In genomic region chr4:58206115-58206945, GRCm38 (mm10) we compare ENCODE assay signal across 8 mouse cellular contexts. TPM values are rescaled to one million over a fixed set of nuclear protein-coding genes. Genes with fewer than 3 reads are reported as not detected.
DNase-seq lines count a peak whose midpoint lies in the region; ATAC-seq and TF ChIP-seq lines count a peak whose summit lies in the region.

Svep1 (minus strand) TSS chr4:58206859.

- peak; percentile 67 for ATAC-seq in embryonic facial prominence, embryonic 13.5 days (ENCODE audit: insufficient number of reproducible peaks, insufficient read depth, low FRiP score, low TSS enrichment, low read depth)
- ATAC-seq in heart, embryonic 15.5 days (replicated peaks; ENCODE audit: insufficient number of reproducible peaks, insufficient read depth, low FRiP score, low read depth) = peak; percentile 50
- peak; percentile 42; the same call in 1 of the 2 replicates for ATAC-seq in stomach, embryonic 14.5 days (ENCODE audit: insufficient number of reproducible peaks, insufficient read depth, low FRiP score, low read depth)
- no peak for ATAC-seq in megakaryocyte-erythroid progenitor cell, adult 5-6 weeks (replicated peaks; ENCODE audit: low FRiP score, low TSS enrichment, poor library complexity, severe bottlenecking)

- H3K27me3 ChIP-seq in embryonic facial prominence, embryonic 13.5 days = peaks cover 17% of the 10 kb centered on the region
- peaks cover 69% of the 10 kb centered on the region for H3K27me3 ChIP-seq in heart, embryonic 15.5 days
- H3K27me3 ChIP-seq in stomach, embryonic 14.5 days (ENCODE audit: control insufficient read depth, insufficient read depth, low read length) = no peaks in the 10 kb centered on the region

- DNase-seq in ES-E14 (ENCODE audit: low read depth, low spot score) = peak; percentile 8
- peak; percentile 27 for DNase-seq in adrenal gland, postnatal 36 days
- DNase-seq in kidney, postnatal 14 days = peak; percentile 61
- DNase-seq in lung, postnatal 36 days = peak; percentile 54

- H3K27ac ChIP-seq in ES-E14 (ENCODE audit: insufficient read depth, low read depth, low read length, poor library complexity, severe bottlenecking) = no peak within 1 kb of the TSS
- H3K27ac ChIP-seq in embryonic facial prominence, embryonic 13.5 days = peak within 1 kb of the TSS; percentile 93
- peak within 1 kb of the TSS; percentile 72 for H3K27ac ChIP-seq in heart, embryonic 15.5 days
- H3K27ac ChIP-seq in stomach, embryonic 14.5 days (ENCODE audit: low read length) = peak within 1 kb of the TSS; percentile 59; the same call in 1 of the 2 replicates

- in situ Hi-C loops in ES-E14 (cut with MboI; ENCODE audit: low sequenced_read_pairs in 2 of 2, unreplicated experiment in 2 of 2) = no loop called here

- peak within 1 kb of the TSS; percentile 88 for H3K4me2 ChIP-seq in embryonic facial prominence, embryonic 13.5 days
- H3K4me2 ChIP-seq in heart, embryonic 15.5 days = peak within 1 kb of the TSS; percentile 96
- H3K4me2 ChIP-seq in stomach, embryonic 14.5 days (replicated peaks; ENCODE audit: low read depth, low read length) = peak within 1 kb of the TSS; percentile 85

- peaks cover 0 to 2% of the 10 kb centered on the region in 2 experiments; a peak in 1 of 4 replicates for H3K4me1 ChIP-seq in ES-E14 (ENCODE audit: control insufficient read depth in 2 of 2, insufficient read depth in 2 of 2, low read length in 2 of 2, poor library complexity in 1 of 2)
- H3K4me1 ChIP-seq in embryonic facial prominence, embryonic 13.5 days = peaks cover 14% of the 10 kb centered on the region
- peaks cover 18% of the 10 kb centered on the region for H3K4me1 ChIP-seq in heart, embryonic 15.5 days (replicated peaks)
- H3K4me1 ChIP-seq in stomach, embryonic 14.5 days (ENCODE audit: control insufficient read depth, insufficient read depth, low read length) = peaks cover 9% of the 10 kb centered on the region; the same call in 1 of the 2 replicates

- H3K36me3 ChIP-seq in ES-E14 (ENCODE audit: control insufficient read depth, insufficient read depth, low read length, poor library complexity, severe bottlenecking) = no peaks in the 10 kb centered on the region
- H3K36me3 ChIP-seq in embryonic facial prominence, embryonic 13.5 days = no peaks in the 10 kb centered on the region
- no peaks in the 10 kb centered on the region for H3K36me3 ChIP-seq in heart, embryonic 15.5 days
- no peaks in the 10 kb centered on the region for H3K36me3 ChIP-seq in stomach, embryonic 14.5 days (ENCODE audit: control insufficient read depth, insufficient read depth, low read length)

- under 1% methylated on average over 47 of the region's 47 CpGs for WGBS in embryonic facial prominence, embryonic 13.5 days
- WGBS in heart, embryonic 15.5 days = under 1% methylated on average over 47 of the region's 47 CpGs
- under 1% methylated on average over 47 of the region's 47 CpGs for WGBS in stomach, embryonic 14.5 days

- no peaks in the 10 kb centered on the region for H3K9me3 ChIP-seq in ES-E14 (ENCODE audit: control insufficient read depth, insufficient read depth, low read depth, low read length)
- no peaks in the 10 kb centered on the region for H3K9me3 ChIP-seq in embryonic facial prominence, embryonic 13.5 days
- no peaks in the 10 kb centered on the region for H3K9me3 ChIP-seq in heart, embryonic 15.5 days (replicated peaks)
- no peaks in the 10 kb centered on the region for H3K9me3 ChIP-seq in stomach, embryonic 14.5 days (ENCODE audit: control insufficient read depth, low read depth, low read length)

- H3K9ac ChIP-seq in ES-E14 (ENCODE audit: insufficient read depth, low read depth, low read length, poor library complexity, severe bottlenecking) = peak within 1 kb of the TSS; percentile 67
- peak within 1 kb of the TSS; percentile 82 for H3K9ac ChIP-seq in embryonic facial prominence, embryonic 13.5 days
- H3K9ac ChIP-seq in heart, embryonic 15.5 days = peak within 1 kb of the TSS; percentile 58
- peak within 1 kb of the TSS; percentile 47 for H3K9ac ChIP-seq in stomach, embryonic 14.5 days (replicated peaks; ENCODE audit: low read depth, low read length)

- peak within 1 kb of the TSS; percentile 58 to 74 for H3K4me3 ChIP-seq in ES-E14 (ENCODE audit: insufficient read depth in 1 of 2, low read depth in 1 of 2, low read length in 2 of 2, poor library complexity in 1 of 2, severe bottlenecking in 1 of 2)
- H3K4me3 ChIP-seq in embryonic facial prominence, embryonic 13.5 days = peak within 1 kb of the TSS; percentile 69
- peak within 1 kb of the TSS; percentile 63 for H3K4me3 ChIP-seq in heart, embryonic 15.5 days
- peak within 1 kb of the TSS; percentile 57 for H3K4me3 ChIP-seq in stomach, embryonic 14.5 days (ENCODE audit: low read depth, low read length)

TF ChIP-seq in ES-E14, 5 proteins besides CTCF, POLR2A, EP300 and RAD21:
- no peak for TF ChIP-seq CHD2 (IDR thresholded peaks at IDR 0.05; ENCODE audit: low read depth, low read length)
- TF ChIP-seq MAFK (IDR thresholded peaks at IDR 0.05; ENCODE audit: insufficient read depth, low read depth, low read length) = no peak
- no peak for TF ChIP-seq HCFC1 (IDR thresholded peaks at IDR 0.05; ENCODE audit: borderline replicate concordance, insufficient read depth, low read length)
- TF ChIP-seq ZC3H11A (IDR thresholded peaks at IDR 0.05; ENCODE audit: borderline replicate concordance, low read depth, low read length) = no peak
- no peak for TF ChIP-seq ZNF384 (IDR thresholded peaks at IDR 0.05; ENCODE audit: low read depth, low read length)
TF ChIP-seq in ES-E14: peak in this region for 0.

RNA-seq across cellular contexts. Expression of gene Svep1, which starts in this region (rescaled TPM):
- 0.05 and 0.22 TPM in 2 replicates for total RNA-seq in ES-E14 (2012; rRNA removed)
- 10 to 100 TPM; 15.1 to 16.6 TPM for total RNA-seq in adrenal gland, postnatal 36 days (2021)
- polyA plus RNA-seq in embryonic facial prominence, embryonic 13.5 days (2015; fragmentation: Nextera tagmentation; extraction: Ambion mirVana) = 11.0 and 14.1 TPM in 2 replicates
- polyA plus RNA-seq in heart, embryonic 15.5 days (2015; fragmentation: Nextera tagmentation; extraction: Ambion mirVana) = 1.9 and 2.5 TPM in 2 replicates
- 9.7 and 11.0 TPM in 2 replicates for polyA plus RNA-seq in stomach, embryonic 14.5 days (2014; fragmentation: Nextera tagmentation; extraction: Ambion mirVana)
- not detected in 2 replicates for total RNA-seq in megakaryocyte-erythroid progenitor cell, adult 5-6 weeks (2014; fragmentation: Nextera tagmentation)
- total RNA-seq in megakaryocyte-erythroid progenitor cell, adult 5-6 weeks (2017) = not detected in 2 replicates

Comparison
In these comparisons a context has a peak if more than half of its experiments do, and no peak if none do; other contexts are left out.
1. RNA of gene Svep1 (total RNA-seq): 15.1 to 16.6 TPM in adrenal gland, postnatal 36 days; 0.05 to 0.22 TPM in ES-E14 and not detected in megakaryocyte-erythroid progenitor cell, adult 5-6 weeks; every median in the first group is over 10 times any median in the second.
2. Peak in DNase-seq, H3K4me3 ChIP-seq and H3K9ac ChIP-seq in ES-E14; RNA of the gene not detected or under 1 TPM.
3. DNase-seq: peak in every context shown above with its lines; median percentile 61 in kidney, postnatal 14 days; 54 in lung, postnatal 36 days; 27 in adrenal gland, postnatal 36 days; 8 in ES-E14.
4. Peak in every context shown above with its lines, with median percentiles within 50 percentile points of each other: H3K4me3 ChIP-seq, H3K9ac ChIP-seq and H3K4me2 ChIP-seq.